Mouse (Mus musculus): ENCODE measurements around the gene Hlcs.

GRCm38 (mm10) chr16:94201387-94201786 is 112.0 kb downstream of the Hlcs start:
- TF ChIP-seq CTCF (IDR thresholded peaks at IDR 0.05; ENCODE audit: low read depth, low read length) (no peak), TAL1 (conservative IDR thresholded peaks at IDR 0.05; ENCODE audit: low read depth, low read length) (no peak), GATA1 (IDR thresholded peaks at IDR 0.05; ENCODE audit: borderline replicate concordance, low read length) (no peak), GATA2 (IDR thresholded peaks at IDR 0.05; ENCODE audit: borderline replicate concordance, low read depth, low read length) (no peak)

Measured in G1E (cell line).